Mouse (Mus musculus): ENCODE results near the gene Ncl.

DNA sequence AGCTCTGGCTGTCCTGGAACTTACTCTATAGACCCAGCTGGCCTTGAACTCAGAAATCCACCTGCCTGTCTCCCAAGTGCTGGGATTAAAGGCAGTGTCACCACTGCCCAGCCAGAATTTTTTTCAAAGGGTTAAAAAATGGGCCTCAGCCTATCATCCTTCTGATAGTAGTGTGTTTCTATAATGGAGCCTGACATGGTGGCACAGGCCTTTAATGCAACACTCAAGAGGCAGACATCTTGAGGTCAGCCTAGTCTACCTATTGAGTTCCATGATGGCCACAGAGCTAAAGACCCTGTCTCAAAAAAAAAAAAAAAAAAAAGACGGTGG, 11.5 kb downstream of the Ncl start:
- TF ChIP-seq CTCF (IDR thresholded peaks at IDR 0.05), result no peak
- TF ChIP-seq EP300 (IDR thresholded peaks at IDR 0.05), result no peak
